Mouse (Mus musculus) adrenal gland, adult 18-20 months (tissue): Measurements from ENCODE around the gene 0610040J01Rik. TPM values are rescaled to one million over a fixed set of nuclear protein-coding genes. Genes with fewer than 3 reads are reported as not detected.

Experiments
- total RNA-seq, 2 experiments: library from RNA; stranded (reverse); gene quantifications; 1 replicate in 1 of 2; 2 replicates in 1 of 2; pipeline ENCODE4 v1.2.3; 2021

0610040J01Rik gene
- total RNA-seq, 2 experiments from 2014 or later = 0.50 to 0.67 TPM

Other genes starting within 250 kb of the 0610040J01Rik start
- gene Nwd2, start 163.3 kb upstream of the 0610040J01Rik start, total RNA-seq = not detected
- 100 to 1,000 TPM in 1 of 2 experiments, 10 to 100 TPM in 1; 69.2 to 115 TPM for gene Rell1, start 156.5 kb downstream of the 0610040J01Rik start, total RNA-seq